Mouse (Mus musculus) embryonic facial prominence, embryonic 11.5 days (tissue): Measurements from ENCODE around the gene Papss1. TPM values are rescaled to one million over a fixed set of nuclear protein-coding genes. Genes with fewer than 3 reads are reported as not detected.

Experiments
- ATAC-seq: fragments of 200-750 bp; cut with Nextera tagmentation; replicated peaks from 2 replicates; pipeline ENCODE4 v1.8.0; 2017; ENCODE audit warnings: low read depth; ENCODE audit not compliant: insufficient number of reproducible peaks, low FRiP score, low TSS enrichment
- DNase-seq: peaks from one replicate; pipeline ENCODE4 v3.0.0-alpha.2; 2015; ENCODE audit warnings: low spot score
- H3K27ac ChIP-seq: fragments of 300-500 bp; sonication (generic); replicated peaks from 2 replicates; pipeline ENCODE4 v1.5.1; 2014; ENCODE audit warnings: mild to moderate bottlenecking, low read depth, low read length, control low read depth
- H3K27me3 ChIP-seq: fragments of 300-500 bp; sonication (generic); 2 replicates; pipeline ENCODE4 v1.6.1; 2014; ENCODE audit warnings: mild to moderate bottlenecking, low read length, moderate library complexity, mixed read lengths; ENCODE audit not compliant: control insufficient read depth, insufficient read depth
- H3K36me3 ChIP-seq: fragments of 300-500 bp; sonication (generic); replicated peaks from 2 replicates; pipeline ENCODE4 v1.6.1; 2014; ENCODE audit warnings: low read depth, mild to moderate bottlenecking, low read length, moderate library complexity, mixed read lengths; ENCODE audit not compliant: control insufficient read depth, insufficient read depth
- H3K4me1 ChIP-seq: fragments of 300-500 bp; sonication (generic); 2 replicates; pipeline ENCODE4 v1.6.1; 2014; ENCODE audit warnings: low read length, mixed read lengths; ENCODE audit not compliant: control insufficient read depth, insufficient read depth
- H3K4me2 ChIP-seq: fragments of 300-500 bp; sonication (generic); 2 replicates; pipeline ENCODE4 v1.6.1; 2014; ENCODE audit warnings: low read depth, mild to moderate bottlenecking, control low read depth, low read length, moderate library complexity
- H3K4me3 ChIP-seq: fragments of 300-500 bp; sonication (generic); 2 replicates; pipeline ENCODE4 v1.5.1; 2014; ENCODE audit warnings: low read depth, low read length, control low read depth
- H3K9ac ChIP-seq: fragments of 300-500 bp; sonication (generic); replicated peaks from 2 replicates; pipeline ENCODE4 v1.6.1; 2014; ENCODE audit warnings: mild to moderate bottlenecking, control low read depth, low read length
- H3K9me3 ChIP-seq: fragments of 300-500 bp; sonication (generic); replicated peaks from 2 replicates; pipeline ENCODE4 v1.6.1; 2016; ENCODE audit warnings: mild to moderate bottlenecking, low read length, inconsistent platforms, mixed read lengths; ENCODE audit not compliant: control insufficient read depth
- WGBS: fragments of 180-500 bp; shearing (Covaris S2); extraction: QIAGEN DNeasy Blood & Tissue Kit; methylation state at CpG from one replicate; pipeline ENCODE4 v1.1.7; 2014; 5-methylcytosine and 5-hydroxymethylcytosine counted together
- polyA plus RNA-seq: library from polyadenylated mRNA; unstranded; fragments of >200 nt; fragmentation: Nextera tagmentation; extraction: Ambion mirVana; gene quantifications from 2 replicates; pipeline ENCODE4 v1.2.1, GENCODE M21; 2014

The Papss1 gene
- polyA plus RNA-seq, 1 experiment from 2014 or later, result 104 TPM

- H3K27me3 ChIP-seq, result no peaks in the 10 kb centered on the region
- no peaks in the 10 kb centered on the region; the same call in 1 of the 2 replicates for H3K36me3 ChIP-seq
- no peak for DNase-seq
- no peak for ATAC-seq
- 89% methylated on average over 20 of the region's 20 CpGs for whole genome bisulfite sequencing
- H3K9me3 ChIP-seq, result no peaks in the 10 kb centered on the region
- H3K4me2 ChIP-seq, result no peak overlapping the region
- H3K9ac ChIP-seq, result no peak overlapping the region
- H3K4me1 ChIP-seq, result no peaks in the 10 kb centered on the region
- no peak overlapping the region for H3K27ac ChIP-seq
- no peak overlapping the region for H3K4me3 ChIP-seq
These were observed 78.2 kb downstream of the Papss1 start for GRCm38 (mm10) chr3:131642681-131643292.

DNA sequence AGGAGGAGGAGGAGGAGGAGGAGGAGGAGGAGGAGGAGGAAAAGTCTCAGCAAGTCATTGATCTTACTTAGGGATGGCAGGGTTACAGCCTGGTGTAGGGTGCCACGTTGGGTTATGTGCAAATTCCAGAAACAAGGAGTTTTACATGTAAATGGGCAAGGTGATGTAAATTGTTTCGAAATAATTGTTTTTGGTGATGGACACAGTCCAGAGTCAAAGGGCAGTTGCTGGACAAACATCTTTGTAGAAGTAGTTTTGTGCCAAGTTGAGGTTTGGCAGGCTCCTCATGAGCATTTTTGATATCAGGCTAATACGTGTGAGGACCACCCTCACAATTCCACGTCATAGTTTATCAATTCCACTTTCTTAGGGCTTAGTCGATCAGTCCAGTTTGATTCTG, 80.6 kb downstream of the Papss1 start:
- Histone ChIP-seq H3K27ac (no peak overlapping the region), H3K27me3 (no peaks in the 10 kb centered on the region), H3K9ac (no peak overlapping the region), H3K9me3 (no peaks in the 10 kb centered on the region), H3K4me3 (no peak overlapping the region), H3K36me3 (no peaks in the 10 kb centered on the region; the same call in 1 of the 2 replicates), H3K4me2 (no peak overlapping the region), H3K4me1 (no peaks in the 10 kb centered on the region)
- ATAC-seq (no peak), DNase-seq (no peak)
- 91% methylated on average over 5 of the region's 5 CpGs for WGBS

DNA sequence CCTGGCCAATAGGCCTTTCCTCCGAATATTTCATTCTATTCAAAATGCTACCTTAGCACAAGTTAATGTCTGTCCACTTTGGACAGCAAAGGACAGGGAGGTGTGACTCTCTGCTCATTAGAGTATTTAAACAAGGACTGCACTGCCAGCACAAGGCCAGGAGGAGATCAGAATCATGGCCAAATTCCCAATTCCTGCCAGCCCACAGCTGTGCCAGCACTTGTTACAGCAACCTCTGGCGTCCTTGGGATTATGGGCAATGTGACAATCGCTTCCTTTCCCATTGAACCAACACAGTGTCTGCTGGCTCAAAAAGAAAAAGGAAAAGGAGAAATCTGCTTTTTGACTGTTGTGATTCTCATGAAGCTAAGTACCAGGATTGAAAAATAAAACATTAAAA, 89.8 kb downstream of the Papss1 start:
- no peaks in the 10 kb centered on the region for H3K36me3 ChIP-seq
- no peaks in the 10 kb centered on the region; the same call in 1 of the 2 replicates for H3K4me1 ChIP-seq
- WGBS, result 94% methylated on average over 3 of the region's 3 CpGs
- H3K27ac ChIP-seq, result no peak overlapping the region
- no peak for DNase-seq
- H3K27me3 ChIP-seq, result no peaks in the 10 kb centered on the region
- no peak for ATAC-seq
- H3K9ac ChIP-seq, result no peak overlapping the region
- no peaks in the 10 kb centered on the region for H3K9me3 ChIP-seq
- H3K4me2 ChIP-seq, result no peak overlapping the region
- no peak overlapping the region for H3K4me3 ChIP-seq

DNA sequence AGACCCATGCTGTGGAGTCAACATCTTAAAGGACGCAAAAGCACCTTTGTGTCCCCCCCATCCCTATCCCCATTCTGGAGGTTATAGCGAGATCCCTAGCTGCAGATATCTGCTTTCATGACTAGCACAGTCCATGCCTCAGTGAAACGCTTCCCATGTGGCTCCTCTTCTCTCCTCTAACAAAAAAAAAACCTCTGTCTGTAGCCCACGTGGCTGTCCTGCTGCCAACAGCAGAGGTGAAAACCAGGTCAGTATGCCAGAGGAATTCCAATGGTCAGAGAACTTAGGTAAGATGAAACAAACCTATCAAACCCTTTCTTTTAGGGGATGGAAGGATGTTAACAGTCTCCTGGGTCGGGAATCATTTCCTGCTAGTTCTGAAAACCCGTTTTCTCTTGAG, 91.5 kb downstream of the Papss1 start:
- Histone ChIP-seq H3K9ac (no peak overlapping the region), H3K4me2 (no peak overlapping the region), H3K4me3 (no peak overlapping the region), H3K9me3 (no peaks in the 10 kb centered on the region), H3K27me3 (no peaks in the 10 kb centered on the region), H3K36me3 (no peaks in the 10 kb centered on the region), H3K4me1 (no peaks in the 10 kb centered on the region; the same call in 1 of the 2 replicates), H3K27ac (no peak overlapping the region)
- no peak for DNase-seq
- WGBS, result 68% methylated on average over 6 of the region's 6 CpGs
- ATAC-seq, result no peak

- no peaks in the 10 kb centered on the region for H3K9me3 ChIP-seq
- H3K36me3 ChIP-seq, result no peaks in the 10 kb centered on the region
- H3K4me3 ChIP-seq, result no peak overlapping the region
- no peak overlapping the region for H3K9ac ChIP-seq
- H3K4me1 ChIP-seq, result no peaks in the 10 kb centered on the region; the same call in 1 of the 2 replicates
- DNase-seq (no peak), ATAC-seq (no peak)
- H3K4me2 ChIP-seq, result no peak overlapping the region
- no peak overlapping the region for H3K27ac ChIP-seq
- no peaks in the 10 kb centered on the region for H3K27me3 ChIP-seq
These were observed 95.6 kb downstream of the Papss1 start for GRCm38 (mm10) chr3:131660126-131660525.

GRCm38 (mm10) chr3:131660629-131661028, 96.1 kb downstream of the Papss1 start:
- Histone ChIP-seq H3K9ac (no peak overlapping the region), H3K4me1 (no peaks in the 10 kb centered on the region; the same call in 1 of the 2 replicates), H3K4me3 (no peak overlapping the region), H3K27ac (no peak overlapping the region), H3K4me2 (no peak overlapping the region), H3K9me3 (no peaks in the 10 kb centered on the region), H3K27me3 (no peaks in the 10 kb centered on the region), H3K36me3 (no peaks in the 10 kb centered on the region)
- no peak for DNase-seq
- no peak for ATAC-seq
- WGBS, result 84% methylated on average over 4 of the region's 4 CpGs

DNA sequence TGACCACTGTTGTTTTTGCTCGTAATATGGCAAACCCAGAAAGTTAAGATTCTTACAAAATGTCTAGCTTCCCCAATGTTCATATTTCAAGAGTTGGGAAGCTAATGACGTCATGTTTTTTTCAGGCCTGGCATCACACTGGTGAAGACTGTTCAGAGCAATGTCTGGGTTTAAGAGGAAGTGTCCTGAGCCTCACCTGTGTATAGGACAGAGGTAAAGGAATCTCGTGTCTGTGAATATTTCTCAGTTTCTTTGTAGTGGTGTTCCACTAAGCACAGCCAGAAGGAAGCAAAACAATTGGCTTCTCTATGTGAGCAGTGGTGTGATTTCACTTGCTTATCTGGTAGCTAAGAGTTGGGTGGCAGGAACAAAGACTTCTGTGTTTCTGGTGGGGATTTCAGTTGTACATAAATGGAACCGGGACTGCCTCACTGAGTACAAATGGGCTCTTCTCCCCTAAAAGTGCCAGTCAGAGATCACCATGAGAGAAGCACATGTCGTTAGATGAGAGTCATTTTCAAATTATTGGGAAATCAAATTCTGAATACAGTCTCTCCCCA, 98.1 kb downstream of the Papss1 start:
- Histone ChIP-seq H3K9me3 (no peaks in the 10 kb centered on the region), H3K27ac (0 out of 2 replicates have a peak overlapping the region, but pooled peaks have one; percentile 2), H3K4me1 (no peaks in the 10 kb centered on the region), H3K4me2 (no peak overlapping the region), H3K9ac (no peak overlapping the region), H3K36me3 (no peaks in the 10 kb centered on the region), H3K4me3 (no peak overlapping the region), H3K27me3 (no peaks in the 10 kb centered on the region)
- DNase-seq (no peak), ATAC-seq (no peak)
- WGBS, result 56% methylated on average over 5 of the region's 5 CpGs

DNA sequence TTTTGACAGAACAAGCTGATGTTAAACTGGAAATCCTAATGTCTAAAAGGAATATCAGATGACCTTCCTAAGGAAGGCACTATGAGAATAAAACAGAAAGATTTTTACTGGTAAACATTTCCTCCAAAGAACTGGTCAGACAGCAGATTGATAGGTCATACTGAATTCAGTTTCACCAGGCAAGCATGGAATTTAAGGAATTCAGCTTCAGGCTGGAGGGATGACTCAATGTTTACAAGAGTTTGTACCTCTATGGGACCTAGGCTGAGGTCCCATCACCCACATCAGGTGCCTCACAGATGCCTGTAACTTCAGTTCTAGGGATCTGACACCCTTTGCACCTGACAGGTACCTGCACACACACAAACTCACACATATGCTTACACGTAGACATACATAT, 105.3 kb downstream of the Papss1 start:
- ATAC-seq (no peak), DNase-seq (no peak)
- Histone ChIP-seq H3K9me3 (no peaks in the 10 kb centered on the region), H3K4me3 (no peak overlapping the region), H3K4me2 (no peak overlapping the region), H3K27ac (no peak overlapping the region), H3K4me1 (no peaks in the 10 kb centered on the region), H3K36me3 (no peaks in the 10 kb centered on the region), H3K9ac (no peak overlapping the region), H3K27me3 (no peaks in the 10 kb centered on the region)
- WGBS, result 91% methylated on average over 1 of the region's 1 CpGs
